7 mouse cellular contexts compared by ENCODE assay signal in genomic region chr8:105269075-105269458, GRCm38 (mm10). TPM values are rescaled to one million over a fixed set of nuclear protein-coding genes. Genes with fewer than 3 reads are reported as not detected.
DNase-seq lines count a peak whose midpoint lies in the region; ATAC-seq and TF ChIP-seq lines count a peak whose summit lies in the region.

No protein-coding gene starts in this region.

- no peaks in the 10 kb centered on the region; the same call in 1 of the 2 replicates for H3K9me3 ChIP-seq in hindbrain, embryonic 12.5 days (replicated peaks)
- no peaks in the 10 kb centered on the region for H3K9me3 ChIP-seq in stomach, postnatal 0 days (ENCODE audit: control insufficient read depth, low read length)

- under 1% methylated on average over 10 of the region's 10 CpGs for WGBS in hindbrain, embryonic 12.5 days
- WGBS in stomach, postnatal 0 days, result 23% methylated on average over 8 of the region's 10 CpGs

- DNase-seq in testis, postnatal 14 days (ENCODE audit: low spot score), result no peak
- peak; percentile 75 to 80 for DNase-seq in lung, adult 18-20 months
- no peak for DNase-seq in stomach, postnatal 0 days (ENCODE audit: low spot score)
- no peak for DNase-seq in natural killer cell, adult 2 months (ENCODE audit: low spot score in 2 of 2)

- H3K4me2 ChIP-seq in hindbrain, embryonic 12.5 days (replicated peaks), result peak overlapping the region; percentile 81
- peak overlapping the region; percentile 73 for H3K4me2 ChIP-seq in stomach, postnatal 0 days (replicated peaks; ENCODE audit: low read depth)

- peaks cover 30% of the 10 kb centered on the region for H3K4me1 ChIP-seq in testis, adult 2 months (ENCODE audit: control insufficient read depth, insufficient read depth, low read length)
- H3K4me1 ChIP-seq in hindbrain, embryonic 12.5 days, result peaks cover 31% of the 10 kb centered on the region
- 0 out of 2 replicates have a peak, but pooled peaks cover 9% of the 10 kb centered on the region for H3K4me1 ChIP-seq in stomach, postnatal 0 days (replicated peaks; ENCODE audit: control insufficient read depth, insufficient read depth)

- peak overlapping the region; percentile 49 for H3K4me3 ChIP-seq in testis, adult 2 months (ENCODE audit: control insufficient read depth, low read depth, low read length)
- H3K4me3 ChIP-seq in hindbrain, embryonic 12.5 days, result peak overlapping the region; percentile 47
- H3K4me3 ChIP-seq in stomach, postnatal 0 days (ENCODE audit: low read depth, low read length), result peak overlapping the region; percentile 40

- no peaks in the 10 kb centered on the region for H3K36me3 ChIP-seq in testis, adult 2 months (ENCODE audit: control insufficient read depth, insufficient read depth, low read length)
- H3K36me3 ChIP-seq in hindbrain, embryonic 12.5 days, result no peaks in the 10 kb centered on the region
- H3K36me3 ChIP-seq in stomach, postnatal 0 days (ENCODE audit: control insufficient read depth, insufficient read depth, low read length), result no peaks in the 10 kb centered on the region; the same call in 1 of the 2 replicates

- H3K27ac ChIP-seq in testis, adult 2 months (ENCODE audit: control insufficient read depth, insufficient read depth, low read depth, low read length), result no peak overlapping the region
- no peak overlapping the region for H3K27ac ChIP-seq in hindbrain, embryonic 12.5 days
- no peak overlapping the region; the same call in 1 of the 2 replicates for H3K27ac ChIP-seq in stomach, postnatal 0 days (replicated peaks)

- TF ChIP-seq EP300 in stomach, postnatal 0 days (optimal IDR thresholded peaks at IDR 0.05), result no peak

- H3K27me3 ChIP-seq in testis, adult 2 months (ENCODE audit: control insufficient read depth, insufficient read depth, low read length), result no peaks in the 10 kb centered on the region
- H3K27me3 ChIP-seq in hindbrain, embryonic 12.5 days, result peaks cover 98% of the 10 kb centered on the region
- peaks cover 4% of the 10 kb centered on the region; the same call in 1 of the 2 replicates for H3K27me3 ChIP-seq in stomach, postnatal 0 days (ENCODE audit: control insufficient read depth, insufficient read depth, low read length)

- no peak for TF ChIP-seq POLR2A in testis, adult 2 months (IDR thresholded peaks at IDR 0.05; ENCODE audit: control insufficient read depth, low read depth, low read length)

- H3K9ac ChIP-seq in hindbrain, embryonic 12.5 days, result peak overlapping the region; percentile 25; the same call in 1 of the 2 replicates
- H3K9ac ChIP-seq in stomach, postnatal 0 days (ENCODE audit: low read length), result peak overlapping the region; percentile 48

- TF ChIP-seq CTCF in testis, adult 2 months (IDR thresholded peaks at IDR 0.05; ENCODE audit: control insufficient read depth, insufficient read depth, insufficient replicate concordance, low read depth, low read length), result no peak
- TF ChIP-seq CTCF in stomach, postnatal 0 days (IDR thresholded peaks at IDR 0.05; ENCODE audit: low read depth), result no peak

- peak; percentile 36 for ATAC-seq in hindbrain, embryonic 12.5 days (ENCODE audit: low FRiP score)
- ATAC-seq in stomach, postnatal 0 days (ENCODE audit: low FRiP score, low TSS enrichment), result peak; percentile 7; the same call in 1 of the 2 replicates
- no peak for ATAC-seq in activated CD4-positive, CD25-positive, alpha-beta regulatory T cell, adult 4 months

RNA-seq across cellular contexts. Expression of gene Hsf4, which starts 0.5 kb away (rescaled TPM):
- 0.09 and 0.20 TPM in 2 replicates for polyA plus RNA-seq in testis, adult 2 months (2012; rRNA removed)
- 0.23 TPM in 1 of 2 replicates, not detected in the other for polyA plus RNA-seq in hindbrain, embryonic 12.5 days (2016; fragmentation: Nextera tagmentation; extraction: Ambion mirVana)
- 0.23 and 0.34 TPM in 2 replicates for polyA plus RNA-seq in stomach, postnatal 0 days (2015; fragmentation: Nextera tagmentation; extraction: Ambion mirVana)
- polyA plus RNA-seq in activated CD4-positive, CD25-positive, alpha-beta regulatory T cell, adult 4 months (2017; shearing (Covaris generic)), result under 1 TPM; 0.31 to 0.37 TPM

RNA-seq across cellular contexts. Expression of gene Fbxl8, which starts 4.6 kb away (rescaled TPM):
- polyA plus RNA-seq in testis, adult 2 months (2012; rRNA removed), result 0.51 and 0.55 TPM in 2 replicates
- polyA plus RNA-seq in hindbrain, embryonic 12.5 days (2016; fragmentation: Nextera tagmentation; extraction: Ambion mirVana), result 0.97 and 1.4 TPM in 2 replicates
- 3.5 and 3.7 TPM in 2 replicates for polyA plus RNA-seq in stomach, postnatal 0 days (2015; fragmentation: Nextera tagmentation; extraction: Ambion mirVana)
- 10 to 100 TPM; 17.7 to 24.2 TPM for polyA plus RNA-seq in activated CD4-positive, CD25-positive, alpha-beta regulatory T cell, adult 4 months (2017; shearing (Covaris generic))

RNA-seq across cellular contexts. Expression of gene Tradd, which starts 4.7 kb away (rescaled TPM):
- polyA plus RNA-seq in testis, adult 2 months (2012; rRNA removed), result 2.4 TPM in 2 replicates
- polyA plus RNA-seq in hindbrain, embryonic 12.5 days (2016; fragmentation: Nextera tagmentation; extraction: Ambion mirVana), result 17.2 and 17.5 TPM in 2 replicates
- polyA plus RNA-seq in stomach, postnatal 0 days (2015; fragmentation: Nextera tagmentation; extraction: Ambion mirVana), result 28.6 and 30.5 TPM in 2 replicates
- polyA plus RNA-seq in activated CD4-positive, CD25-positive, alpha-beta regulatory T cell, adult 4 months (2017; shearing (Covaris generic)), result 10 to 100 TPM; 54.2 to 64.6 TPM

RNA-seq across cellular contexts. Expression of gene Nol3, which starts 6.9 kb away (rescaled TPM):
- 0.09 and 0.11 TPM in 2 replicates for polyA plus RNA-seq in testis, adult 2 months (2012; rRNA removed)
- 2.7 and 4.0 TPM in 2 replicates for polyA plus RNA-seq in hindbrain, embryonic 12.5 days (2016; fragmentation: Nextera tagmentation; extraction: Ambion mirVana)
- polyA plus RNA-seq in stomach, postnatal 0 days (2015; fragmentation: Nextera tagmentation; extraction: Ambion mirVana), result 1.2 and 1.4 TPM in 2 replicates
- polyA plus RNA-seq in activated CD4-positive, CD25-positive, alpha-beta regulatory T cell, adult 4 months (2017; shearing (Covaris generic)), result not detected

RNA-seq across cellular contexts. Expression of gene B3gnt9, which starts 14.1 kb away (rescaled TPM):
- 6.8 and 7.0 TPM in 2 replicates for polyA plus RNA-seq in testis, adult 2 months (2012; rRNA removed)
- 7.5 and 9.5 TPM in 2 replicates for polyA plus RNA-seq in hindbrain, embryonic 12.5 days (2016; fragmentation: Nextera tagmentation; extraction: Ambion mirVana)
- polyA plus RNA-seq in stomach, postnatal 0 days (2015; fragmentation: Nextera tagmentation; extraction: Ambion mirVana), result 14.7 and 15.4 TPM in 2 replicates
- polyA plus RNA-seq in activated CD4-positive, CD25-positive, alpha-beta regulatory T cell, adult 4 months (2017; shearing (Covaris generic)), result under 1 TPM; 0.42 to 0.62 TPM

Comparison
In these comparisons a context has a peak if more than half of its experiments do, and no peak if none do; other contexts are left out.
1. DNase-seq: peak in lung, adult 18-20 months (2 of 2); none in testis, postnatal 14 days (single experiment), stomach, postnatal 0 days (single experiment) and natural killer cell, adult 2 months (0 of 2).
2. Peak in every context shown above with its lines, with median percentiles within 50 percentile points of each other: H3K4me3 ChIP-seq.